Mouse (Mus musculus): ENCODE results near the gene Matn4.

DNA sequence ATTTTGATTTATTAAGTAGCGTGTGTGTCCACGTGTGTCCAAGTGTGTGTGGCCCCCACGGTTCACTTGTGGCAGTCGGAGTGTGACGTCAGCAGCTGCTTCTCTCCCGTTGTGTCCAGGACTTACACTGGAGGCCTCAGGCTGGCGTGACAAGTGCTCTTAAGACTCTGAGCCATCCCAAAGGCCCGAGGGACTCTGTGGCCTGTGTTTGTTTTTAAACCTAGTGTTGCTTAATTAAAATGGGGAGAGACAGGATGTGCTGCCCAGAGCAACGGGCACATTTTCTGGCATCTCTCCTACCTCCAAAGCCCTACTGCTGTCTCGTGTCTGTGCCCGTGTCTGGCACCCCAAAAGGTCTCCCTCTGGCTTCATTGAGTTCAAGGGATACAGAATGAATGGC lies 18.5 kb upstream of the Matn4 start:
- TF ChIP-seq CTCF (IDR thresholded peaks at IDR 0.05; ENCODE audit: control insufficient read depth, insufficient read depth, insufficient read length): no peak
- no peak for TF ChIP-seq USF1 (IDR thresholded peaks at IDR 0.05; ENCODE audit: low read depth)
- no peak for TF ChIP-seq MYOD1 (IDR thresholded peaks at IDR 0.05; ENCODE audit: control insufficient read depth, insufficient read length, low read depth)
- TF ChIP-seq MAX (IDR thresholded peaks at IDR 0.05): no peak
- TF ChIP-seq CEBPB (IDR thresholded peaks at IDR 0.05; ENCODE audit: low read depth): no peak
- no peak for TF ChIP-seq MYOG (IDR thresholded peaks at IDR 0.05; ENCODE audit: control insufficient read depth, extremely low read depth, insufficient read length)
- no peak for TF ChIP-seq FOSL1 (IDR thresholded peaks at IDR 0.05; ENCODE audit: insufficient read depth, low read length, poor library complexity, severe bottlenecking)

Measured in C2C12 (cell line).